Mouse (Mus musculus): ENCODE results near the gene Ccn5. TPM values are rescaled to one million over a fixed set of nuclear protein-coding genes. Genes with fewer than 3 reads are reported as not detected.

Gene Ccn5
- polyA plus RNA-seq, 1 experiment from 2014 or later = 0.24 TPM

DNA sequence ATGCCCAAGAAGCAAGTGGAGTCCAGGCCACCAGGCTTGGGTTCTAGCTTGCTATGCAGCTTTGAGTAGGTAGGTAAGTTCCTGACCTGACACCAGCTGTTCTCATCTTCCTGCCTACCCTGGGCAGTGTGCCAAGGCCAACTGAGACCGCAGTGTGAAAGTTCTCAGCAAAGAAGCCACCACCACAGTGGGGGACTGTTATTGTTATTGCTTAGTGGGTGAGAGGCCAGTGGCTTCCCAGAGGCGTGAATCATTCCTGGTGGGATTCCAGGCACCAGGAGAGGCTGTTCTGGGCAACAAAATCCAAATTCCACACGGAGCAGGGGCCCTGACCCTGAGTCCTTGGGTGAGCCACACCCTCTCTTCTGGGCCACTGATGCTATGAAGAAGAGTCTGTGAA lies 19.8 kb upstream of the Ccn5 start:
- Histone ChIP-seq H3K4me2 (ENCODE audit: low read depth, low read length) (no peak overlapping the region), H3K27me3 (replicated peaks; ENCODE audit: control insufficient read depth, insufficient read depth, low read length) (no peaks in the 10 kb centered on the region), H3K9me3 (ENCODE audit: control insufficient read depth, low read length) (no peaks in the 10 kb centered on the region), H3K36me3 (ENCODE audit: control insufficient read depth, insufficient read depth, low read length) (no peaks in the 10 kb centered on the region), H3K4me1 (ENCODE audit: control insufficient read depth, insufficient read depth, low read length) (no peaks in the 10 kb centered on the region), H3K27ac (ENCODE audit: low read length) (no peak overlapping the region), H3K4me3 (ENCODE audit: low read length) (no peak overlapping the region), H3K9ac (ENCODE audit: low read depth, low read length) (no peak overlapping the region)
- ATAC-seq = no peak
- WGBS = 25% methylated on average over 3 of the region's 3 CpGs

DNA sequence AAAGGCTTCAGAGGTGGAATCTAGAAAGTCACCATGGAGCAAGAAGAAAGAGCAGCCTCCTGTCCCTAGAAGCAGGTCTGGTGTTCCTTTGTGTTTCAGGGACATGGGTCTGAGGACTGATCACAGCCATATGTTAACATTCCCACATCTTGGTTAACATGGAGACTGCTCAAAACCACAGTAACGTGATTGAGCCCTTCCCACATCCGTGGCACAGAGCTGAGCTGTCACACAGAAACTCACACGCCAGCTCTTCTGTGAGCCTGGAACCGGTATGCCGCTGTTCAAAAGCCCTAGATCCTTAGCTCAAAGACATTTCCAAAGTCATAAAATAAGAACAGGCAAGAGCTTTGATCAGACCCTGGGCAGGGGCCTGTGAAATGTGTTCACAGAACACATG lies 19.3 kb upstream of the Ccn5 start:
- Histone ChIP-seq H3K9ac (ENCODE audit: low read depth, low read length) (no peak overlapping the region), H3K9me3 (ENCODE audit: control insufficient read depth, low read length) (no peaks in the 10 kb centered on the region), H3K27me3 (replicated peaks; ENCODE audit: control insufficient read depth, insufficient read depth, low read length) (no peaks in the 10 kb centered on the region), H3K27ac (ENCODE audit: low read length) (no peak overlapping the region), H3K4me1 (ENCODE audit: control insufficient read depth, insufficient read depth, low read length) (no peaks in the 10 kb centered on the region), H3K4me2 (ENCODE audit: low read depth, low read length) (no peak overlapping the region), H3K4me3 (ENCODE audit: low read length) (no peak overlapping the region), H3K36me3 (ENCODE audit: control insufficient read depth, insufficient read depth, low read length) (no peaks in the 10 kb centered on the region)
- 81% methylated on average over 5 of the region's 5 CpGs for WGBS
- no peak for ATAC-seq

DNA sequence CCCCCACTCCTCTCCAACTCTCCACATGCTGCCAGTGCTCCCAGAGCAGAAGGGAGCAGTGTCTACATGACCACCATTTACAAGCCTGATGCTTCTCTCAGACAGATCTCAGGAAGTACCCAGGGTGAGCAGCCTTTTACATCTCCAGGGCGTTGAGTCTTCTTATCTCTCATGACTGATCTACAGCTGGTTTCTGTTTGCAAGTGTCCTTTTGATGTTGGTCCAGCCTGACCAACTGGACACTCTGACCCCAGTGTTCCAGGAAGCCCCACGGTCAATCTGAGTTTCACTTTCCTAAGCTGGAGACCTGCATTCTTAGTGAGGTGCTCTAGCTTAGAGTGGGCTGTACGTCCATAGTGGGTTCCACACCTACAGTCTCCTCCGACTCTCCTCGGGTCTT lies 16.8 kb upstream of the Ccn5 start:
- 68% methylated on average over 5 of the region's 5 CpGs for WGBS
- Histone ChIP-seq H3K27ac (ENCODE audit: low read length) (no peak overlapping the region), H3K9me3 (ENCODE audit: control insufficient read depth, low read length) (no peaks in the 10 kb centered on the region), H3K9ac (ENCODE audit: low read depth, low read length) (no peak overlapping the region), H3K4me1 (ENCODE audit: control insufficient read depth, insufficient read depth, low read length) (no peaks in the 10 kb centered on the region), H3K4me2 (ENCODE audit: low read depth, low read length) (no peak overlapping the region), H3K4me3 (ENCODE audit: low read length) (no peak overlapping the region), H3K36me3 (ENCODE audit: control insufficient read depth, insufficient read depth, low read length) (no peaks in the 10 kb centered on the region), H3K27me3 (replicated peaks; ENCODE audit: control insufficient read depth, insufficient read depth, low read length) (no peaks in the 10 kb centered on the region)
- ATAC-seq = no peak

DNA sequence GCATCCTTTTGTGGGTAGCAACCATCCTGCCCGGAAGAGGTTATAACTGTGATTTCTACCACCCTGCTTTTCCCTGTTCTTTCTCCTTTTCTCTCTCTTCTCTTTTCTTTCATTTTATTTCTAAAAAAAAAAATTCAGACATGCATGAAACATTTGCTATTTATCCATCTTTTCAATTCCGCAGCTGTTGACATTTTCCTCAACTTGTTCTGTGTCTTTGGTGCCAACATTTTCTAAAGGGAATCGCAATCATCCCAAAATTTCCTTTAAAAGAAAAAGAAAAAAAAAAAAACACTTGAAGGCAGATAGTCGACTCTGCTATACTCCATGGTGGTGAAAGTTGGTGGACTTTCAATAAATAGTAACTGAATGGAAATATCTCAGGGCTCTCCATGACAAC lies 11.5 kb upstream of the Ccn5 start:
- Histone ChIP-seq H3K4me3 (ENCODE audit: low read length) (no peak overlapping the region), H3K9me3 (ENCODE audit: control insufficient read depth, low read length) (no peaks in the 10 kb centered on the region), H3K9ac (ENCODE audit: low read depth, low read length) (no peak overlapping the region), H3K4me1 (ENCODE audit: control insufficient read depth, insufficient read depth, low read length) (no peaks in the 10 kb centered on the region), H3K27ac (ENCODE audit: low read length) (no peak overlapping the region), H3K27me3 (replicated peaks; ENCODE audit: control insufficient read depth, insufficient read depth, low read length) (no peaks in the 10 kb centered on the region), H3K4me2 (ENCODE audit: low read depth, low read length) (no peak overlapping the region), H3K36me3 (ENCODE audit: control insufficient read depth, insufficient read depth, low read length) (no peaks in the 10 kb centered on the region)
- ATAC-seq = no peak
- 91% methylated on average over 4 of the region's 4 CpGs for WGBS

DNA sequence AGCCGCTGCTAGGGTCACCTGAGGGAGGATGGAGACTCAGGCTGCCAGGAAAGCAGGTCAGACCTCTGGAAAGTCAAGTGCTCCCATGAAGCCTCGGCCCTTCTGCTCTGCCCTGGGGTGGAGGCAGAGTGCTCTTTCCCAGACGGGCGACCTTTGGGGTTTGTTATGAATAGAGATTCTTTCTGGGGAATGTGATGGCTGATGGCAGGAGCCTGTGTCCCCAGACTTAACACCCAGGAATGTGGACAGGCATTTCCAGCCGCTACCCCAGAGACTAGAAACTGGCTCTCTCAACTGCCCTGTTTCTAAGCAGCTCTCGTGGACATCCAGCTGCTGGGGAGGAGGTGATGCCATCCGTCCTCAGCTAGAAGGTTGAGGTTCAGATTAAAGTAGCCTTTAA lies 11.0 kb upstream of the Ccn5 start:
- WGBS = 46% methylated on average over 7 of the region's 7 CpGs
- Histone ChIP-seq H3K27me3 (replicated peaks; ENCODE audit: control insufficient read depth, insufficient read depth, low read length) (no peaks in the 10 kb centered on the region), H3K27ac (ENCODE audit: low read length) (no peak overlapping the region), H3K9me3 (ENCODE audit: control insufficient read depth, low read length) (no peaks in the 10 kb centered on the region), H3K9ac (ENCODE audit: low read depth, low read length) (no peak overlapping the region), H3K4me1 (ENCODE audit: control insufficient read depth, insufficient read depth, low read length) (no peaks in the 10 kb centered on the region), H3K36me3 (ENCODE audit: control insufficient read depth, insufficient read depth, low read length) (no peaks in the 10 kb centered on the region), H3K4me3 (ENCODE audit: low read length) (no peak overlapping the region), H3K4me2 (ENCODE audit: low read depth, low read length) (no peak overlapping the region)
- no peak for ATAC-seq

DNA sequence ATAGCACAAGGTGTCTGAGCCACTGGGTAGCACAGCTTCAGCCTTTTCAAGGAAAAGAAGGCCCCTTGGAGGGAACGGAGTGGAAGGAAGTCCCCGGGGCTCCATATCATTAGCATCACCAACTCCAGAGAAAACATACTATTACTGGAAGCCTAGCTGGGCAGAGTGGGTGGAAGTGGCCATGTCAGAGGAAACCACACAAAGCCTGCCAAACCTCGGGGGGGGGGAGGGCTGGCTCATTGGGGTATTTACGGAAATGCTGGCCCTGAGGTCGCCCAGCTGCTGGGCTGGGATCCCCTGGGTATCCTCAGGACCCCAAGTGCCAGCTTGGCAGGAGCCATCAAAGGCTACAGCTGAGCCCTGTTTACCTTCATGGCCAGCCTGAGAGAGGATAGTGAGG lies 7.6 kb upstream of the Ccn5 start:
- Histone ChIP-seq H3K4me2 (ENCODE audit: low read depth, low read length) (no peak overlapping the region), H3K27ac (ENCODE audit: low read length) (no peak overlapping the region), H3K36me3 (ENCODE audit: control insufficient read depth, insufficient read depth, low read length) (no peaks in the 10 kb centered on the region), H3K9ac (ENCODE audit: low read depth, low read length) (no peak overlapping the region), H3K4me1 (ENCODE audit: control insufficient read depth, insufficient read depth, low read length) (no peaks in the 10 kb centered on the region), H3K9me3 (ENCODE audit: control insufficient read depth, low read length) (no peaks in the 10 kb centered on the region), H3K27me3 (replicated peaks; ENCODE audit: control insufficient read depth, insufficient read depth, low read length) (no peaks in the 10 kb centered on the region), H3K4me3 (ENCODE audit: low read length) (no peak overlapping the region)
- WGBS = 69% methylated on average over 5 of the region's 5 CpGs
- no peak for ATAC-seq

DNA sequence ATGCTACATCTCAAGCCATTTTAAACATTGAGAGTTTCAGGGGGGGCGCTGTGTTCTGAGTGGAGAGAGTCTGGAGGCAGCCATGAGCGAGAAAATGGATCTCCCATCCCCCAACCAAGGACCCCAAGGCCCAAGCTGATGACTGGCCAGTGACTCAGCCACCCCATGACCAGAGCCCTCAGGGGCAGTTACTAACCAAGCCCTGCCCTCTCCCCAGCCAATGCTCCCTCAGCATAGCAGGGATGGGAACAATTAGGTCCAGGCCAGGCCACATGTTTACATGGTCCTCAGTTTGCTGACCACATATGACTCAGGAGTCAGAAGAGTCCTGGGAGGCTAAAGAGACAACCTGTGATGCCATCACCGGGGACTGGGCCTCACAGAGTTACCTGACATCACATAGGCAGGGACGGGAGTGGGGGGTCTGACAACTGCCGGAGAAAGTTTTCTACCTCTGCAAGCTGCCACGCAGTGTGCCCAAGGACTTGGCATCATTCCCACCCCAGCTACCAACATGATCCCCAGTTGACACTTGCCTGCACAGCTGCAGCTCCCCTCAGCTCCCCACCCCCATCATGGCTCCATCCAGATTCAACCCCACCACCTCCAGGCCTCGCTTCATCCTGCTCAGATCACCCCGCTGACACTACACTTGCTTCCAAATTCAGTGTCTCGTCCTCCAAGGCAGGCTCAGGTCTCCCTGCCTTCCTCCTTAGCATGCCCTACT lies 5.8 kb upstream of the Ccn5 start:
- H3K4me1 ChIP-seq (ENCODE audit: control insufficient read depth, insufficient read depth, low read length) = no peaks in the 10 kb centered on the region
- 88% methylated on average over 9 of the region's 9 CpGs for WGBS
- H3K4me3 ChIP-seq (ENCODE audit: low read length) = no peak overlapping the region
- no peak overlapping the region for H3K9ac ChIP-seq (ENCODE audit: low read depth, low read length)
- no peaks in the 10 kb centered on the region for H3K27me3 ChIP-seq (replicated peaks; ENCODE audit: control insufficient read depth, insufficient read depth, low read length)
- no peaks in the 10 kb centered on the region for H3K9me3 ChIP-seq (ENCODE audit: control insufficient read depth, low read length)
- H3K27ac ChIP-seq (ENCODE audit: low read length) = no peak overlapping the region
- H3K4me2 ChIP-seq (ENCODE audit: low read depth, low read length) = no peak overlapping the region
- no peak for ATAC-seq
- no peaks in the 10 kb centered on the region for H3K36me3 ChIP-seq (ENCODE audit: control insufficient read depth, insufficient read depth, low read length)

DNA sequence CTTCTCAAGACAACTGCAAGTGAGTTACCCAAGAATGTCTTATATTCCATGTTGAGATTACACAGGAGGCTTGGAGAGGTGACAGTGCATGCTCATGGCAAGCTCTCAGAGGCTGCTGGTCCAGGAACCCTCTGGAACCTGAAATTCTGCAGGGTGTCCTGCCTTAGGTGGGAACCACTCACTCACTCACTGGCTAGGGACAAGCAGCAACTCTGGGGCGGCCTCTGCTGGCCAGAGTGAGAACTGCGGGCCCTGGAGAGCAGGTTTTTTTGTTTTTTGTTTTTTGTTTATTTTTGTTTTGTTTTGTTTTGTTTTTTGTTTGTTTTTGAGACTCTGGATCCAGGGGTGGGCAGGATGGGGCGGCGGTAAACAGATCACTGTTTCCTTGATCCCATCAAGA lies 2.6 kb downstream of the Ccn5 start:
- Histone ChIP-seq H3K27me3 (replicated peaks; ENCODE audit: control insufficient read depth, insufficient read depth, low read length) (no peaks in the 10 kb centered on the region), H3K27ac (ENCODE audit: low read length) (no peak overlapping the region), H3K4me1 (ENCODE audit: control insufficient read depth, insufficient read depth, low read length) (no peaks in the 10 kb centered on the region), H3K4me2 (ENCODE audit: low read depth, low read length) (0 out of 2 replicates have a peak overlapping the region, but pooled peaks have one; percentile 29), H3K9me3 (ENCODE audit: control insufficient read depth, low read length) (no peaks in the 10 kb centered on the region), H3K4me3 (ENCODE audit: low read length) (no peak overlapping the region), H3K36me3 (ENCODE audit: control insufficient read depth, insufficient read depth, low read length) (no peaks in the 10 kb centered on the region), H3K9ac (ENCODE audit: low read depth, low read length) (no peak overlapping the region)
- 5% methylated on average over 4 of the region's 4 CpGs for WGBS
- no peak for ATAC-seq

DNA sequence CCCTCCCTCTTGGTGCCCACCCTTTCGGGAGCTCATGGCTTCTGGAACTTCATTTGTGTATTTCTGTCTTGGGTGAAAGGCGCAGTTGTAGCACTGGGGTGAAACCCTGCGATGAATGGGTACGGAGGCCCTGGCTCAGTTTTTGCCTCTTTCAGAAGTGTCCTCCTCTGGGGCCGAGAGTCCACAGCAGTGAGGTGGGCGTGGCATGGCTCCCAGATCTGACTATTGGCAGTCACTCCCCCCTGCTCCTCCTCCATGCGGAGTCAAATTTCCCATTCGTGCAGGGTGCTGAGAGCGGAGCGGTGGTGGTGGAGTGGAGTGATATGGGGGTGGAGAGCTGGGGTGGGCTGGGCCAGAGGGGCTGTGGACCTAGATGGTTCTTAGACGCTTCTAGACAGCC lies 3.1 kb downstream of the Ccn5 start:
- H3K4me3 ChIP-seq (ENCODE audit: low read length) = no peak overlapping the region; the same call in 1 of the 2 replicates
- H3K9me3 ChIP-seq (ENCODE audit: control insufficient read depth, low read length) = no peaks in the 10 kb centered on the region
- no peaks in the 10 kb centered on the region for H3K4me1 ChIP-seq (ENCODE audit: control insufficient read depth, insufficient read depth, low read length)
- peak overlapping the region; percentile 29 for H3K4me2 ChIP-seq (ENCODE audit: low read depth, low read length)
- peak; percentile 67 for ATAC-seq
- H3K9ac ChIP-seq (ENCODE audit: low read depth, low read length) = no peak overlapping the region
- no peak overlapping the region for H3K27ac ChIP-seq (ENCODE audit: low read length)
- no peaks in the 10 kb centered on the region for H3K36me3 ChIP-seq (ENCODE audit: control insufficient read depth, insufficient read depth, low read length)
- 24% methylated on average over 11 of the region's 11 CpGs for WGBS
- no peaks in the 10 kb centered on the region for H3K27me3 ChIP-seq (replicated peaks; ENCODE audit: control insufficient read depth, insufficient read depth, low read length)

DNA sequence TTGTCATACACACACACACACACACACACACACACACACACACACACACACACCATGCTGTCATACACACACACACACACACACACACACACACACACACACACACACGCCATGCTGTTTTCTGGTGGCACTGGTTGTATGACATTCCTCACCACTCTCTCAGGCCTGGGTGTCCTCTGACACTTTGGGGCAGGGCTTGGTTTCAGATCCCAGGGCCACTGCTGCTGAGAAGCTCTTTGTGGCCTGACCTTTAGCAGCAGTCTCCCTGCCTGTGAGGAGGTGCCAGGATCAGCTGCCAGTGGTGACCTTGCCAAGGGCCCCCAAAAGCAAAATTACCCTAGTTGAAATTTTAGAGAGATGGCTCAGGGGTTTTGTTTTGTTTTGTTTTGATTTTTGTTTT lies 5.2 kb downstream of the Ccn5 start:
- Histone ChIP-seq H3K4me1 (ENCODE audit: control insufficient read depth, insufficient read depth, low read length) (no peaks in the 10 kb centered on the region), H3K27ac (ENCODE audit: low read length) (no peak overlapping the region), H3K9ac (ENCODE audit: low read depth, low read length) (no peak overlapping the region), H3K4me3 (ENCODE audit: low read length) (no peak overlapping the region), H3K9me3 (ENCODE audit: control insufficient read depth, low read length) (no peaks in the 10 kb centered on the region), H3K27me3 (replicated peaks; ENCODE audit: control insufficient read depth, insufficient read depth, low read length) (no peaks in the 10 kb centered on the region), H3K36me3 (ENCODE audit: control insufficient read depth, insufficient read depth, low read length) (no peaks in the 10 kb centered on the region), H3K4me2 (ENCODE audit: low read depth, low read length) (no peak overlapping the region)
- 73% methylated on average over 1 of the region's 1 CpGs for WGBS
- no peak for ATAC-seq
